In the genomic region with DNA sequence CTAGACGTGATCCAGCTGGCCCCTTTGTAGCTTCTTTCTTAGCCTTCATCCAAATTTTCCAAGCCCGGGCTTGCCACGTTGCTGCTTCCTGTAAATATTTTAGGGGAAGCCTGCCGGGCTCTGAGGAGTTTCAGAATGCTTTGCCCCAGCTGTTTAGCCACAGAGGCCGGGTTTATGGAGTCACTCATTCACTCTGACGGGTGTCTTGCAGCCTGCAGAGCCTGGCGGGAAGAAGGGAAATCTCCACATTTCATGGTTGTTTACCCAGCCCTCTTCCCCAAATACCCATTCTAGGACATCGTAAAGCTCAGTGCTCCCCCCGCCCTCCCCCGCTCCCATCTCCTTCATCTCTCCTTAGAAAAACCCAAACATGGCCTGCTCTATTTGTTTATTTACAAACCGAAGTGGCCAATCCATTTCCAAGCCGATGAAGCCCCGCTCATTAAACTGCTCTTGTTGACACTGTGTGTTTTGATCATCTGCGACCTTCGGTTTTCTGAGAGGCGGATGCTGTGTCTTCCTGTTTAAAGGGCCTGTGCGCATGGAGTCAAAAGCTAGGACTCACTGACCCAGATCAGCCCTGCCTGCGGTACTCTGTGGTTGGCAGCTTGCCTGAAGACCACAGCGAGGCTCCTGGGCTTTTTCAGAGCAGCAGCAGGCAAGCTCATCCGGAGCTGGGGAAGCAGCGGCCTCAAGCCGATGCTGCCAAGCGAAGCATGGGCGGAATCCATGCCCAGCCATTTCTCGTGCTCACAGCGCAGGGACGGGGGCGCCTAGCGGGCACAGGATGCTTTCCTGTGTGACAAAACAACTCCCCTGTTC, we compare ENCODE assay signal across 8 mouse cellular contexts. TPM values are rescaled to one million over a fixed set of nuclear protein-coding genes. Genes with fewer than 3 reads are reported as not detected.
DNase-seq lines count a peak whose midpoint lies in the region; ATAC-seq and TF ChIP-seq lines count a peak whose summit lies in the region.

No protein-coding gene starts in this region.

- no peak for TF ChIP-seq CTCF in heart, adult 2 months (IDR thresholded peaks at IDR 0.05)
- TF ChIP-seq CTCF in intestine, postnatal 0 days (IDR thresholded peaks at IDR 0.05; ENCODE audit: low read depth) = no peak

- peak overlapping the region; percentile 45 for H3K4me2 ChIP-seq in intestine, postnatal 0 days (replicated peaks; ENCODE audit: low read depth)

- H3K9ac ChIP-seq in heart, adult 2 months (ENCODE audit: low read depth, low read length) = peak overlapping the region; percentile 51
- H3K9ac ChIP-seq in intestine, postnatal 0 days (ENCODE audit: low read depth, low read length) = no peak overlapping the region

- no peaks in the 10 kb centered on the region for H3K36me3 ChIP-seq in heart, adult 2 months (ENCODE audit: control insufficient read depth, insufficient read depth, low read length)
- no peaks in the 10 kb centered on the region for H3K36me3 ChIP-seq in intestine, postnatal 0 days (ENCODE audit: control insufficient read depth, insufficient read depth)

- H3K27me3 ChIP-seq in heart, adult 2 months (ENCODE audit: control insufficient read depth, insufficient read depth, low read length) = no peaks in the 10 kb centered on the region
- no peaks in the 10 kb centered on the region for H3K27me3 ChIP-seq in intestine, postnatal 0 days (replicated peaks; ENCODE audit: control insufficient read depth, insufficient read depth, low read length)

- no peaks in the 10 kb centered on the region for H3K9me3 ChIP-seq in intestine, postnatal 0 days (ENCODE audit: control insufficient read depth)

- whole genome bisulfite sequencing in heart, adult 2 months = 20% methylated on average over 29 of the region's 29 CpGs
- 26% methylated on average over 29 of the region's 29 CpGs for WGBS in intestine, postnatal 0 days

- intact Hi-C loops in heart, adult 2 months (cut with DNase I) = no loop called here
- intact Hi-C loops in left cerebral cortex, postnatal 4 days (cut with DNase I) = no loop called here

- DNase-seq in adrenal gland, adult 8-10 months = peak; percentile 39
- DNase-seq in embryo, embryonic 11.5 days (ENCODE audit: low read depth, low spot score) = peak; percentile 31
- DNase-seq in heart, adult 2 months = peak; percentile 74 to 81
- peak; percentile 89 for DNase-seq in left cerebral cortex, postnatal 4 days
- DNase-seq in mesoderm, embryonic 11.5 days (ENCODE audit: low read depth, low spot score) = peak; percentile 65
- peak; percentile 56 for DNase-seq in right cerebral cortex, postnatal 14 days
- DNase-seq in adipocyte (ENCODE audit: low spot score) = no peak

- peak; percentile 53; the same call in 1 of the 2 replicates for ATAC-seq in intestine, postnatal 0 days

- peaks cover 3% of the 10 kb centered on the region for H3K4me1 ChIP-seq in heart, adult 2 months (ENCODE audit: control insufficient read depth, insufficient read depth, low read length)
- no peaks in the 10 kb centered on the region for H3K4me1 ChIP-seq in intestine, postnatal 0 days (replicated peaks; ENCODE audit: control insufficient read depth, insufficient read depth, low read length)

- TF ChIP-seq EP300 in heart, adult 2 months (IDR thresholded peaks at IDR 0.05; ENCODE audit: insufficient read depth, low read depth, low read length) = 0 out of 2 replicates have a peak, but pooled peaks have one; percentile 42

- H3K27ac ChIP-seq in heart, adult 2 months = peak overlapping the region; percentile 72
- peak overlapping the region; percentile 58; the same call in 1 of the 2 replicates for H3K27ac ChIP-seq in intestine, postnatal 0 days (ENCODE audit: low read depth, low read length)

- TF ChIP-seq POLR2A in heart, adult 2 months (IDR thresholded peaks at IDR 0.05; ENCODE audit: insufficient read depth, low read depth, low read length) = no peak

- no peaks in the 10 kb centered on the region for H3K79me2 ChIP-seq in heart, adult 2 months (replicated peaks; ENCODE audit: control insufficient read depth, insufficient read depth, low read length)

- peak overlapping the region; percentile 33 for H3K4me3 ChIP-seq in heart, adult 2 months
- H3K4me3 ChIP-seq in intestine, postnatal 0 days (ENCODE audit: low read depth, low read length) = no peak overlapping the region

RNA-seq across cellular contexts. Expression of gene Trub1, which starts 41.1 kb away (rescaled TPM):
- total RNA-seq in adrenal gland, adult 8-10 months (2022) = 10 to 100 TPM; 15.9 to 20.2 (median 18.5) TPM
- 1 to 10 TPM; 4.5 to 6.4 TPM for total RNA-seq in heart, adult 2 months (2021)
- polyA plus RNA-seq in heart, adult 2 months (2012; rRNA removed) = 3.0 and 4.9 TPM in 2 replicates
- polyA plus RNA-seq in intestine, postnatal 0 days (2015; fragmentation: Nextera tagmentation; extraction: Ambion mirVana) = 7.1 and 7.7 TPM in 2 replicates
- 10 to 100 TPM; 19.7 to 20.6 TPM for total RNA-seq in left cerebral cortex, postnatal 4 days (2021)

RNA-seq across cellular contexts. Expression of gene Fam160b1, which starts 51.1 kb away (rescaled TPM):
- total RNA-seq in adrenal gland, adult 8-10 months (2022) = 10 to 100 TPM; 20.8 to 26.1 (median 24.4) TPM
- 10 to 100 TPM; 10.6 to 11.1 TPM for total RNA-seq in heart, adult 2 months (2021)
- 6.7 and 10.2 TPM in 2 replicates for polyA plus RNA-seq in heart, adult 2 months (2012; rRNA removed)
- polyA plus RNA-seq in intestine, postnatal 0 days (2015; fragmentation: Nextera tagmentation; extraction: Ambion mirVana) = 13.9 and 14.9 TPM in 2 replicates
- 10 to 100 TPM; 27.9 to 30.4 TPM for total RNA-seq in left cerebral cortex, postnatal 4 days (2021)
